Mouse (Mus musculus) cortical plate, adult 2 months (tissue): Measurements from ENCODE around the gene Acsl1. TPM values are rescaled to one million over a fixed set of nuclear protein-coding genes. Genes with fewer than 3 reads are reported as not detected.
A peak's percentile ranks its signal among the peaks of the same experiment; 100 is the strongest.

Experiments
- H3K27ac ChIP-seq: fragments of 200-500 bp; 2 replicates; pipeline ENCODE4 v1.5.1; 2012; ENCODE audit warnings: low read length, control low read depth, inconsistent platforms; ENCODE audit not compliant: insufficient read depth
- H3K4me1 ChIP-seq: fragments of 200-500 bp; 2 replicates; pipeline ENCODE4 v1.6.1; 2011; ENCODE audit warnings: low read length; ENCODE audit not compliant: control insufficient read depth, insufficient read depth
- H3K4me3 ChIP-seq: fragments of 200-500 bp; 2 replicates; pipeline ENCODE4 v1.5.1; 2011; ENCODE audit warnings: mild to moderate bottlenecking, low read length, control low read depth; ENCODE audit not compliant: insufficient read depth
- CTCF ChIP-seq: fragments of 200-500 bp; IDR thresholded peaks from 2 replicates; pipeline ENCODE4 v1.5.1; 2011; ENCODE audit warnings: mild to moderate bottlenecking, control low read depth, low read length; ENCODE audit not compliant: insufficient read depth; ENCODE audit errors: extremely low read depth
- POLR2A ChIP-seq: fragments of 200-500 bp; IDR thresholded peaks from 2 replicates; pipeline ENCODE4 v1.6.1; 2011; ENCODE audit warnings: mild to moderate bottlenecking, low read length, control low read depth; ENCODE audit not compliant: insufficient read depth; ENCODE audit errors: extremely low read depth
- polyA plus RNA-seq: library from polyadenylated mRNA; depleted of rRNA; stranded (reverse); fragments of >200 nt; gene quantifications from 2 replicates; pipeline ENCODE4 v1.2.3, GENCODE M21; 2012; rRNA removed

Gene Acsl1
- 49.4 and 52.2 TPM in 2 replicates for polyA plus RNA-seq

DNA sequence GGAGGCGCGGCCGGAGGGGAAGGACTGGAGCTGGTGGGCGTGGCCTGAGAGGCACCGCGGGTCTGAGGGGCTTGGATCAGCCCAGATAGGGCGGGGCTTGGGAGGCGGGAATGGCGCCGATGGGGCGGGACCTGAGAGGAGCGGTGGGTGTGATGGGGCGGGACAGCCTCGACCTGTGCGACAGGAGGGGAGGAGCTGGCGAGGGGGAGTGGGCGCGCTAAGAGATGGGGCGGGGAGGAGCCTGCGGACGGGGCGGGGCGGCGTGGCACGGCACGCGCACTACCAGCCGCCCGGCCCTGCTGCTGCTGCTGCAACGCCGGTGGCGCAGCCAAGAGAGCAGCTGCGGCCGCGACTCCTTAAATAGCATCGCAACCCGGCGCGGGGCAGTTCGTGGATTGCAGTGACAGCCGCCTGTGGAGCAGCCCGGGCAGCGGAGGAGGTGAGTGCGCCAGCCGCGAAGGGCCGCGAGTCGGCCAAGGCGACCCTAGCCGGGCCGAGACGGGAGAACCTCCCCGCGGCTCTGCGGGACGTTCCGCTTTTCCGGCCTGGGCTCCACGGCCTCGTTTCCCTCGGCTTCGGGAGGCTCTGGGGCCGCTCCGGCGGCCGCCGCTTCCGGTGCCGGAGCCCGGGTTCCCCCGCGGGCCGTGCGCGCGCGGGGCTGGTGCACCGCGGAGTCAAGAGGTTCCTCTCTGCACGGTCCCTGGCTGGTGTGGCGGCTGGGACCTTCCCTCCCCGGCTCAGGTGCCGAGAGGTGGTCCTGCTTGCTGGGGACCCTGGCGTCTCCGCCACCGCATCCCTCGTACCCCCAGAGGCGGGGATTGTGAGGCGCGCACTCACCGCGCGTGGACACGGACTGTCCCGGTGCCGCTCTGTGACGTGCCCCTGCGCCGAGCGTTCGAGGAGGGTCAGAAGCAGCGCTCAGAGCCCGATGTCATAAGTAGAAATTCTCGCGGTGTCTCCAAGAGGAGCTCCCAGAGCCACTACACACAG lies at the start of gene Acsl1:
Gene Acsl1, plus strand, starts transcription at position 246 of the 990 bp plus-strand sequence.
- Histone ChIP-seq H3K27ac (peak within 1 kb of the TSS; percentile 80), H3K4me1 (0 out of 2 replicates have a peak, but pooled peaks cover 4% of the 10 kb centered on the region), H3K4me3 (peak within 1 kb of the TSS; percentile 53)
- TF ChIP-seq CTCF (no peak), POLR2A (peak; percentile 64)

DNA sequence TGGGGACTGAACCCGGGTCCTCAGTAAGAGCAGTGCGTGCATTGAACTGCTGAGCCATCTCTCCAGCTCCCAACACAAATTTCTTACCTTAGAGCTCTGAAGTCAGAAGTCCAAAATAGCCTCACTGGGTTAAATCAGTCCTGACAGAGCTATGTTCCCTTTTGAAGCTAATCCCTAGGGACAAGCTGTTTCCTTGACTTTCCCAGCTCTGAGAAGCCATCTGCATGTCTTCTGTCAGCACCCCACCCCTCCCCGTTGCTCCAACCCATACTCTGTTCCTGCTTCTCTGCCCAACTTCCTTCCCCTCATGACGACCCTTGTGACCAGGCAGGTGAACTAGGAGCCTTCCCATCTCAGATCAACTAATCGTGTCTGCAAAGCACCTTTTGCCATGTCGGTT lies 49.3 kb upstream of the Acsl1 start:
- H3K27ac ChIP-seq: no peak overlapping the region
- no peaks in the 10 kb centered on the region for H3K4me1 ChIP-seq
- H3K4me3 ChIP-seq: no peak overlapping the region
- TF ChIP-seq CTCF (no peak), POLR2A (no peak)

DNA sequence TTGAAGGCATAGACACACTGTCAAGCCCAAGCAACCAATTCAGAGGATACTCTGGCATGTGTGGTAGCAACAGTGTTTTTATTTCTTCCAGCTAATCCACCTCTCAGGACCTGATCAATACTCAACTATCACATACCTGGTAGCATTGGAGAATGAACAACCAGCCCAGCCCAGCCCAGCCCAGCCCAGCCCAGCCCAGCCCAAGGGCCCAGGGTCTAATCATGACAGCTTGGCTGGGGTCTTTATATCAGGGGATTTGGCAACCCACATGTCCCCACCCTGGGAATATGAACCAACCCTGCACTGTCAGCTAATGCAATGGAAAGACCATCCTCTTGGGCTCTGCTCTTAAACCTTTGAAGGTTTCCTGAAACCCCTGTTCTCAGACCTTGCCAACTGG lies 42.9 kb upstream of the Acsl1 start:
- TF ChIP-seq POLR2A (no peak), CTCF (no peak)
- Histone ChIP-seq H3K4me3 (no peak overlapping the region), H3K4me1 (peaks cover 1% of the 10 kb centered on the region), H3K27ac (no peak overlapping the region)

DNA sequence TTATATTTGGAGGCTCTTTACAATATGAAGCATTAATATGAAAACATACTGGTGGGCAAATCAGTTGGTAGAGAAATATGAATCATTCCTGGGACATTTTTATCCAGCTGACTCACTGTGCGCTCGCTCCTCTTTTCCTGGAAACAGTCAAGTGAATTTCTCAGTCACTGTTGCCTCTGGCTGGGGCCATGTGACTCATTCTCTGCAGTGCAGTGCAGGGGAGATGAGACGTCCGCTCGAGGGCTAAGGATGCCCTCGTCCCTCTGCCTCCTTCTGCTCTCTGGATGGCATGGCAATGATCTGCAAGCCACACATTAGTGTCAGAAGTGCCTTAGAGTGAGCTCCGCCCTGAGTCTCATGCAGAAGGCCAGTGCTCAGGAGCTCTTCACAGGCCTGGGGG lies 41.0 kb upstream of the Acsl1 start:
- Histone ChIP-seq H3K4me1 (peaks cover 1% of the 10 kb centered on the region), H3K4me3 (no peak overlapping the region), H3K27ac (0 out of 2 replicates have a peak overlapping the region, but pooled peaks have one; percentile 5)
- TF ChIP-seq CTCF (no peak), POLR2A (peak; percentile 18; the same call in 1 of the 2 replicates)

DNA sequence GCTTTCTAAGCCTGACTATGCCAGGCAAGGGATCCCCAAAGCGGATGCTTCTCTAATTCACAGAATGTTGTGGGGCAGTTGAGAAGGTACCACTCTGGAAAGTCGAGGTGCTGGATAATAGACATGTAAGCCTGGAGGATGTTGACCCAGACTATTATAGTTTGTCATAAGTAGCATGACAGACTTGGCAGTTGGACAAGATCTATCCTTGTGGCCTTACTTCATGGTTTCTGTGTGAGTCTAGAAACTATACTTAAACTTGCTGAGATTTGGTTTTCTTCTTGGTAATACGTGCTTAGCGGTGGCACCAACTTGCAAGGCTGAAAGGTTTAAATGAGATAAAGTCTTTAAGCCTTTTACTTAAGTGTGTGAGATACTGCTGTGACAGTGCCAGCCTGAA lies 38.9 kb upstream of the Acsl1 start:
- TF ChIP-seq CTCF (no peak), POLR2A (no peak)
- Histone ChIP-seq H3K4me1 (peaks cover 1% of the 10 kb centered on the region), H3K27ac (no peak overlapping the region), H3K4me3 (no peak overlapping the region)

DNA sequence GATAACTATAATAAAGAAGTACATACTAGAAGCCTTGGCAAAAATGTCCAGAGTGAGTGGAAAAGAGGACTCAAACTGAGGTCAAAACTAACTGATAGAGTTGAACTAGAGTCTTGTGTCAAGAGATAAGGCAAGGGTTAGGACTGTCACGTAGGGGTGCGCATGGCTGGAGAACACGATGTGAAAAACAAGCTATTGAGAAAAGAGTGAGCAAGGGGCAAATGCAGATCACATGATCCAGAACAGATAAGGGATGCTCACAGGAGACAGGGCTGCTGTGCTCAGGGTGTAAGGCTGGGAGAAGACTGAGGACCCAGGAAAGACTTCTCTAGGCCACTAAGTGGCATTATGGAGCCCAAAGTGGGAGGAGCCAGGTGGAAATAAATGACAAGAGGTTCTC lies 38.3 kb upstream of the Acsl1 start:
- H3K4me3 ChIP-seq: no peak overlapping the region
- H3K4me1 ChIP-seq: peaks cover 1% of the 10 kb centered on the region
- no peak overlapping the region for H3K27ac ChIP-seq
- TF ChIP-seq POLR2A (no peak), CTCF (no peak)

DNA sequence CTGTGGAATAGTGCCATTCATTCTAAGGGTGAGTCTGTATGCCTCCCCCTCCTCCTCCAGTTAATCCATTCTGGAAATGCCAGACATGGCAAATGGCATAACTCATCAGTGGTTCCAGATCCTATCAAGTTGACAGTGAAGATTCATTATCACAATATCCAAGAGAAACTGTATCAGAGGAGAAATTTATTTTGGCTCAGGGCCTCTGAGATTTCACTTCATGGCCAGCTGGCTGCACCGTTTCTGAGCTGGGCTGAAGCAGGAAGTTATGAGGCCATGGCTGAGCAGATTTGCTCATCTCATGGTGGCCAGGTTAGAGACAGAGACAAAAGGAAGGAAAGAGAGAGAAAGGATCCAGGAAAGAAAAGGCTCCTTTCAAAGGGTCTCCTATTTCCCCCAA lies 37.2 kb upstream of the Acsl1 start:
- TF ChIP-seq CTCF (no peak), POLR2A (no peak)
- peaks cover 1% of the 10 kb centered on the region for H3K4me1 ChIP-seq
- H3K27ac ChIP-seq: no peak overlapping the region
- H3K4me3 ChIP-seq: no peak overlapping the region

DNA sequence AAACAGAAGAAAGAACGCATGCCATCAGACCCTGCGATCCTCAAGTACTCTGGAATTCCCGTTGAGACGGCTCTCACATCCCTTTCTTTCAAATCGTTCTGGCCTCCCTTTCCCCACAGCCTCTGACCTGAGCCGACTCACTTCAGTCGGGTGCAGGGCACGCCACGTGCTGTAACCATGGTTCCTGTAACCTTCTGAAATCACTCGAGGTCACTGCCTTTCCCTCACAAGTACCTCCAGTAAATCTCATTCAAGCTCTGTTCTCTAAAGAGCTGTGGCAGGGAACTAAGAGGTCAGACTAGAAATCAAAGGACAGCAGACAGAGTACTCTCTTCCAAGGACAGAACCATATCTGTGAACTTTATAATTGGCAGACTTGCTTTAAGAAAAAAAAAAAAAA lies 32.3 kb upstream of the Acsl1 start:
- TF ChIP-seq CTCF: no peak
- TF ChIP-seq POLR2A: no peak
- H3K4me3 ChIP-seq: no peak overlapping the region
- no peaks in the 10 kb centered on the region for H3K4me1 ChIP-seq
- no peak overlapping the region for H3K27ac ChIP-seq

DNA sequence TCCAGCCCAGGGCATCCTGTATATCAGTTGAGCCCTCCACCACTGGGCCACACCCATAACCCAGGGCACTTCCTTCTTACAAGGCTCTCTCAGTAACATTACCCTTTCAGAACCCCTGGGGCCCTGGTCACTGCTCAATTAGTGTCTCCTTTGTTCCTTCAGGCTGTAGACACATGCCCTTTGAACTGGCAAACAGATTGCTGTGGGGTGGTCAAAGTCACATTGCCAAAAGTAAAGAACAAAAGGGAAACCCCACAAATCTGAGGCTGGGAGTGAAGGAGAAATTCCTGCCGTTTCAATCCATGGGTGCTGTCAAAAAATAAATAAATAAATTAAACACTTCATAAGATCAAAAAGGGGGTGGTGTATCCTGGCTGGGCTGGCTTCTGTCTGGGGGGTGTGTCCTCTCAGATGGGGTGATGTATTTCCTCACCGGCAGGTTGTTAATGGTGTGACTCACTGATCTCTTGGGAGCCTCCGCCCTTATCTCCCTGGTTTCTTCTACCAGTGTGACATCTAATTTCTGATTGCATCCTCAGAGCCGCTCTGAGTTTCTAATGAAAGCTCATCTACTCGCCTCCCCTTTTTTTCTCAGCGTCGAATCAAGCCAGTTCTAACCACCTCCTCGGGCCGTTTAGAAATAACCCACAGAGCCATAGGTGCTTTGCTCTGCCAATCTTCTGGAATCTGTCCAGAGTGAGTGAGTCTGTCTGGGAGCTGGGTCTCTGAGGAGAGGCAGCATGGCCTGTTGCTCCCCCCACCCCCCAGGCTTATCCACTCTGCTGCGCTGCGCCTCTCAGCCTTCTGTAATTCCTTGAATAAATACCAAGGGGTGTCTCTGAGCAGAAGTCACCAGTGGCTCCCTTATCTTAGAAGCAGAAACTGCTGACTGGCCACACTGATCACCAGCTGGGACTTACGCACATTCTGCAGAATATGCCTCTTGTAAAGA lies 24.6 kb upstream of the Acsl1 start:
- no peak for TF ChIP-seq POLR2A
- TF ChIP-seq CTCF: no peak
- Histone ChIP-seq H3K27ac (no peak overlapping the region), H3K4me3 (no peak overlapping the region), H3K4me1 (no peaks in the 10 kb centered on the region)
